Mouse (Mus musculus) kidney, adult 2 months (tissue): ENCODE data around the gene Eno2.

Experiments
- CTCF ChIP-seq: fragments of 200-500 bp; conservative IDR thresholded peaks from 2 replicates; pipeline ENCODE4 v1.5.1; 2011; ENCODE audit warnings: low read depth, mild to moderate bottlenecking, control low read depth, low read length, moderate library complexity, mixed read lengths; ENCODE audit not compliant: insufficient read depth, insufficient read length
- POLR2A ChIP-seq: fragments of 200-500 bp; IDR thresholded peaks from one replicate; pipeline ENCODE4 v1.6.1; 2011; ENCODE audit warnings: low read depth, low read length, control low read depth

DNA sequence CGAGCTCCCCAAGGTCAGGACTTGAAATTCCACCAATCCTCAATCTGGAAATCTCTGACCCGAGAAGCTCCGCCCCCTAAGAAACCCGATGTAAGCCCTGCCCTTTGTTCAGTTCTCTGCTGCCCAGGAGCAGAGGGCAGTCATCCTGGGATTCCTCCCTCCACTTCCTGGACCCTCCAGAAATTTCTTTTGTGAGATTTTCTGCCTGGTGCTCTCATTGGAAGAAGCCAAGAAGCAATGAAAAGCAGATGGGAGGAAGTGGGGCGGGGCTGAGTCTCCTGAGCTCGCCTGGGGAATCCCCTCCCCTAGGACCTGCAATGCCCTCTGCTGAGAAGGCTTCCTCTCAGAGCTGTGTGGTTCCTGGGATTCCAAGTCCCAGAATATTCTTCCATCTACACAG is 13.0 kb upstream of the Eno2 start:
- TF ChIP-seq POLR2A, result no peak
- no peak for TF ChIP-seq CTCF
